Mouse (Mus musculus) adrenal gland, postnatal 25 days (tissue): ENCODE data around the gene Kcnj1. TPM values are rescaled to one million over a fixed set of nuclear protein-coding genes. Genes with fewer than 3 reads are reported as not detected.

Experiments
- total RNA-seq: library from RNA; stranded (reverse); gene quantifications from 2 replicates; pipeline ENCODE4 v1.2.3, GENCODE M21; 2021

The Kcnj1 gene
- total RNA-seq, 1 experiment from 2014 or later = not detected

Other genes starting within 250 kb of the Kcnj1 start
- 0.52 and 0.91 TPM in 2 replicates for gene Kcnj5, start 28.1 kb upstream of the Kcnj1 start, total RNA-seq
- gene Fli1, start 170.4 kb downstream of the Kcnj1 start, total RNA-seq = 11.6 and 15.8 TPM in 2 replicates